Mouse (Mus musculus) ovary, adult 18-20 months (tissue): ENCODE results near the gene Ndufs3.

ENCODE experiments used
- DNase-seq: peaks from one replicate; pipeline ENCODE4 v3.0.0; 2022; ENCODE audit warnings: low spot score, mixed read lengths

The Ndufs3 gene

GRCm38 (mm10) chr2:90850401-90850800, 54.2 kb downstream of the Ndufs3 start:
- no peak for DNase-seq

DNA sequence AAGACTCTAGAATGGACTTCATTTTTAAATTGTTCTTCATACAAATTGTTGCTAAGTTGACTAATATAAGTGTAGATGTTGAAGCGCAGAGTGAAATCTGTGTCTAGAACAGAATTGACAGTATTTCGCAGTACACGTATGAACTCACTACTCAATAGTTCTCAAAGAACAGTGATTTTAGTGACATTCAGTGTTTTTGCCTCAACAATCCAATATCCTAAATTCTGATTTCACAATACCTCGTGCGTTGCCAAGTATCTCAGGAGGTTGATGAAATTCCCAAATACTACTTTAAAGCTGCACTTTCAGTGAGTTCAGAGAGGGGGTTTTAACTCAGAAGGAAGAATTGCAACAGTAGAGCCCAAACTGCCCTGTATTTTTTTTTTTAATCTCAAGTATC, 56.3 kb downstream of the Ndufs3 start:
- no peak for DNase-seq

GRCm38 (mm10) chr2:90847681-90848050, 57.0 kb downstream of the Ndufs3 start:
- DNase-seq, result no peak

DNA sequence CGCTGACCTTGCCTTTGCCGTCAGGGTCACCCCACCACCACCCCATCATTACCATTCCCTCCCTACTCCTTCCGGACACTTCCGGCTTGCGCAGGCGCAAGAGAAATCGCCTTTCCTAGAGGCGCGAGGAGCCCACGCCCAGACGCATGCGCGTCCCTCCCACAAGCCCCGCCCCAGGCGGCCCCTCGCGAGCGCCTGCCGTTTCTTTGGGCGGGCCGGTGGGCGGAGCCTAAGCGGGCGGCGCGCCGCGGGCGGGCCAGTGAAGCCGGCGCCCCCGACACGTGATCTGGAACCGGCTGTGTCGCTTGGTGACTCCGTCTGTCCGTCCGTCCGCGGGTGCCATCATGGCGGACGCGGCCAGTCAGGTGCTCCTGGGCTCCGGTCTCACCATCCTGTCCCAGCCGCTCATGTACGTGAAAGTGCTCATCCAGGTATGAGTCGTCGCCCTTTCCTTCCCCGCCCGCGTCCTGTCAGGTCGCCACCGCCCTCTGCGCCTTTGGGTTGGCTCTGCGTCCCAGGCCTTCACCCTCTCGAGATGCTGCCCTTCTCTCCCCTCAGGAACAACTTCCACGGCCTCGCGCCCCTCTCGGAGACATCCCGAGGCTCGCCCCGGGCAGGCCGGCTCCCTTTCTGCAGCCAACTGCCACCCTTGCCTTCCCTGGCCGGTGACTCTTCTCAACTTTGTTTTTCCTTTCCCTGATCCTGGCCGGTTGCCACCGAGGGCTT, 57.5 kb downstream of the Ndufs3 start, which contains the start of gene Mtch2:
TSS of gene Mtch2 (plus strand) at position 201 of the 726 bp plus-strand sequence.
- peak; percentile 97 for DNase-seq

GRCm38 (mm10) chr2:90846597-90846954, 58.1 kb downstream of the Ndufs3 start:
- no peak for DNase-seq

- no peak for DNase-seq
Observed at GRCm38 (mm10) chr2:90846171-90846570, 58.5 kb downstream of the Ndufs3 start.

- no peak for DNase-seq
Observed at GRCm38 (mm10) chr2:90845234-90845633, 59.4 kb downstream of the Ndufs3 start.
